Mouse (Mus musculus) hindbrain, embryonic 12.5 days (tissue): ENCODE measurements around the gene Asb7. TPM values are rescaled to one million over a fixed set of nuclear protein-coding genes. Genes with fewer than 3 reads are reported as not detected.

ENCODE experiments used
- polyA plus RNA-seq: library from polyadenylated mRNA; unstranded; fragments of >200 nt; fragmentation: Nextera tagmentation; extraction: Ambion mirVana; gene quantifications from 2 replicates; pipeline ENCODE4 v1.2.1, GENCODE M21; 2016

Asb7 gene
- polyA plus RNA-seq, 1 experiment from 2014 or later, result 20.6 TPM

Other genes with a start within 250 kb of the Asb7 start
- 22.5 and 25.3 TPM in 2 replicates for gene Lins1, start 293 bp upstream of the Asb7 start, polyA plus RNA-seq
- 0.88 and 0.94 TPM in 2 replicates for gene Cers3, start 53.9 kb upstream of the Asb7 start, polyA plus RNA-seq
- gene Adamts17, start 150.1 kb upstream of the Asb7 start, polyA plus RNA-seq, result 6.6 and 7.6 TPM in 2 replicates